Mouse (Mus musculus) stomach, embryonic 14.5 days (tissue): ENCODE measurements around the gene Suds3. TPM values are rescaled to one million over a fixed set of nuclear protein-coding genes. Genes with fewer than 3 reads are reported as not detected.

ENCODE experiments used
- ATAC-seq: fragments of 200-750 bp; cut with Nextera tagmentation; 2 replicates; pipeline ENCODE4 v1.8.0; 2017; ENCODE audit warnings: low read depth, moderate TSS enrichment; ENCODE audit not compliant: insufficient number of reproducible peaks, insufficient read depth, low FRiP score
- H3K27ac ChIP-seq: fragments of 300-500 bp; sonication (generic); 2 replicates; pipeline ENCODE4 v1.5.1; 2014; ENCODE audit warnings: mild to moderate bottlenecking, low read length, moderate library complexity, mixed read lengths
- H3K27me3 ChIP-seq: fragments of 300-500 bp; sonication (generic); 2 replicates; pipeline ENCODE4 v1.6.1; 2014; ENCODE audit warnings: low read length, control low read depth, mixed read lengths; ENCODE audit not compliant: control insufficient read depth, insufficient read depth
- H3K36me3 ChIP-seq: fragments of 300-500 bp; sonication (generic); 2 replicates; pipeline ENCODE4 v1.6.1; 2014; ENCODE audit warnings: mild to moderate bottlenecking, control low read depth, low read length, moderate library complexity, mixed read lengths; ENCODE audit not compliant: control insufficient read depth, insufficient read depth
- H3K4me1 ChIP-seq: fragments of 300-500 bp; sonication (generic); 2 replicates; pipeline ENCODE4 v1.6.1; 2014; ENCODE audit warnings: low read length, control low read depth, mixed read lengths; ENCODE audit not compliant: control insufficient read depth, insufficient read depth
- H3K4me2 ChIP-seq: fragments of 300-500 bp; sonication (generic); replicated peaks from 2 replicates; pipeline ENCODE4 v1.6.1; 2014; ENCODE audit warnings: low read depth, low read length, control low read depth
- H3K4me3 ChIP-seq: fragments of 300-500 bp; sonication (generic); 2 replicates; pipeline ENCODE4 v1.5.1; 2014; ENCODE audit warnings: low read depth, low read length, control low read depth
- H3K9ac ChIP-seq: fragments of 300-500 bp; sonication (generic); replicated peaks from 2 replicates; pipeline ENCODE4 v1.6.1; 2014; ENCODE audit warnings: low read depth, mild to moderate bottlenecking, control low read depth, low read length, moderate library complexity, mixed read lengths
- H3K9me3 ChIP-seq: fragments of 300-500 bp; sonication (generic); 2 replicates; pipeline ENCODE4 v1.6.1; 2016; ENCODE audit warnings: low read depth, low read length, control low read depth; ENCODE audit not compliant: control insufficient read depth
- WGBS: fragments of 180-500 bp; shearing (Covaris S2); extraction: QIAGEN DNeasy Blood & Tissue Kit; methylation state at CpG from one replicate; pipeline ENCODE4 v1.1.7; 2014; 5-methylcytosine and 5-hydroxymethylcytosine counted together
- polyA plus RNA-seq: library from polyadenylated mRNA; unstranded; fragments of >200 nt; fragmentation: Nextera tagmentation; extraction: Ambion mirVana; gene quantifications from 2 replicates; pipeline ENCODE4 v1.2.1, GENCODE M21; 2014

Gene Suds3
- polyA plus RNA-seq, 1 experiment from 2014 or later: 41.0 TPM

- ATAC-seq: no peak
- no peaks in the 10 kb centered on the region for H3K9me3 ChIP-seq
- no peak overlapping the region for H3K9ac ChIP-seq
Observed at GRCm38 (mm10) chr5:117139822-117140221, 23.9 kb upstream of the Suds3 start.

GRCm38 (mm10) chr5:117138295-117138988 lies 22.5 kb upstream of the Suds3 start:
- ATAC-seq: peak; percentile 72
- WGBS: 67% methylated on average over 11 of the region's 11 CpGs
- H3K27ac ChIP-seq: no peak overlapping the region

More at GRCm38 (mm10) chr5:117139822-117140221, 23.9 kb upstream of the Suds3 start:
- H3K4me3 ChIP-seq: no peak overlapping the region
- peaks cover 15% of the 10 kb centered on the region for H3K4me1 ChIP-seq
- no peak overlapping the region for H3K4me2 ChIP-seq
- no peaks in the 10 kb centered on the region for H3K27me3 ChIP-seq
- H3K36me3 ChIP-seq: no peaks in the 10 kb centered on the region
- 75% methylated on average over 8 of the region's 8 CpGs for WGBS
- H3K27ac ChIP-seq: no peak overlapping the region

DNA sequence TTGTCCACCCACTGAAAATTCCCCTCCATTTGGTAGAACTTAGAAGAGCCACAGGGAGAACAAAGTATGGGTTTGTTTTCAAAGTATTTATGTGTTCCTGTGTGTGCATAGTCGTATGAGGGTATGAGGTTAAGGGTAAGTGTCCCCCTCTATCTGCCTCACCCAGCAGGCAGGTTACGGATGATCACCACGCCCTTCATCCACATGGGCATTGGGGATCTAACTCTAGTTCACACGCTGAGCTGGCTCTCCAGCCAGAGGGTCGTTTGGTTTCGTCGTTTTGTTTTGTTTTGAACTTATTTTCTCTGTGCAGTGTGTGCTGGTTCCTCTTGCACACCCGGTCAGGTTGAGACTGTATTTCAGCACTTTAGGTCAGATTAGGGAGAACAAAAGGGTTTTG lies 21.7 kb upstream of the Suds3 start:
- Histone ChIP-seq H3K4me3 (no peak overlapping the region), H3K4me2 (no peak overlapping the region), H3K4me1 (peaks cover 25% of the 10 kb centered on the region), H3K9me3 (no peaks in the 10 kb centered on the region), H3K36me3 (no peaks in the 10 kb centered on the region), H3K9ac (no peak overlapping the region), H3K27me3 (no peaks in the 10 kb centered on the region), H3K27ac (no peak overlapping the region)
- ATAC-seq: no peak
- WGBS: 64% methylated on average over 8 of the region's 8 CpGs

More at GRCm38 (mm10) chr5:117138295-117138988, 22.5 kb upstream of the Suds3 start:
- H3K36me3 ChIP-seq: no peaks in the 10 kb centered on the region
- no peak overlapping the region for H3K4me2 ChIP-seq
- no peaks in the 10 kb centered on the region for H3K9me3 ChIP-seq
- H3K27me3 ChIP-seq: no peaks in the 10 kb centered on the region
- H3K4me1 ChIP-seq: peaks cover 25% of the 10 kb centered on the region
- no peak overlapping the region for H3K9ac ChIP-seq
- H3K4me3 ChIP-seq: no peak overlapping the region

GRCm38 (mm10) chr5:117137011-117137410 lies 21.1 kb upstream of the Suds3 start:
- H3K4me2 ChIP-seq: no peak overlapping the region
- 36% methylated on average over 10 of the region's 10 CpGs for WGBS
- peaks cover 25% of the 10 kb centered on the region for H3K4me1 ChIP-seq
- no peak overlapping the region for H3K4me3 ChIP-seq
- H3K36me3 ChIP-seq: no peaks in the 10 kb centered on the region
- no peaks in the 10 kb centered on the region for H3K27me3 ChIP-seq
- H3K27ac ChIP-seq: no peak overlapping the region
- no peak for ATAC-seq
- no peak overlapping the region for H3K9ac ChIP-seq
- H3K9me3 ChIP-seq: no peaks in the 10 kb centered on the region

- 66% methylated on average over 5 of the region's 5 CpGs for whole genome bisulfite sequencing
- ATAC-seq: no peak
Observed at GRCm38 (mm10) chr5:117136570-117136969, 20.7 kb upstream of the Suds3 start.

DNA sequence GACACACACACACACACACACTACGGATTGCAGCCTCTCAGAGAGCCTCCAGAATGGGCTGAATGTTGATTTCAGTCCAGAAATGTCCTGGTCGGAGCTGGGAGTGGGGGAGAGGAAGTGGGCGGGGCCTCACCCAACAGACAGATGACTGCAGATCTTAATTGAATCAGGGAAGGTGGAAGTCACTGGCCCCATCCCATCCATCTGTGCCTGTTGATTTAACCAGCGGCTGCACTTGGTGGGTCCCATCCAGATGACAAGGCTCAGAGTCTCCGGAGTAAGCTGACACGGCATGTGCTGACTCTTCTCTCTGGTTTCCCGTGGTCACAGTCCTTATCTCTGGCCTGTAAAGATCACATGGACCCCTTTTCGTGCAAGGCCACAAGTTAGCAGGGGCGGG lies 20.0 kb upstream of the Suds3 start:
- no peaks in the 10 kb centered on the region for H3K9me3 ChIP-seq
- H3K36me3 ChIP-seq: no peaks in the 10 kb centered on the region
- no peak overlapping the region for H3K9ac ChIP-seq
- H3K4me3 ChIP-seq: no peak overlapping the region
- WGBS: 11% methylated on average over 9 of the region's 9 CpGs
- H3K27me3 ChIP-seq: no peaks in the 10 kb centered on the region
- ATAC-seq: peak; percentile 31; the same call in 1 of the 2 replicates
- peak overlapping the region; percentile 29; the same call in 1 of the 2 replicates for H3K27ac ChIP-seq
- peaks cover 25% of the 10 kb centered on the region for H3K4me1 ChIP-seq
- H3K4me2 ChIP-seq: peak overlapping the region; percentile 32

More at GRCm38 (mm10) chr5:117136570-117136969, 20.7 kb upstream of the Suds3 start:
- H3K9ac ChIP-seq: no peak overlapping the region
- peaks cover 25% of the 10 kb centered on the region for H3K4me1 ChIP-seq
- no peaks in the 10 kb centered on the region for H3K36me3 ChIP-seq
- no peaks in the 10 kb centered on the region for H3K9me3 ChIP-seq
- H3K27ac ChIP-seq: no peak overlapping the region
- no peak overlapping the region for H3K4me3 ChIP-seq
- no peaks in the 10 kb centered on the region for H3K27me3 ChIP-seq
- H3K4me2 ChIP-seq: no peak overlapping the region

- Histone ChIP-seq H3K4me1 (peaks cover 25% of the 10 kb centered on the region), H3K9ac (no peak overlapping the region), H3K4me3 (no peak overlapping the region), H3K27me3 (no peaks in the 10 kb centered on the region), H3K4me2 (peak overlapping the region; percentile 32), H3K27ac (peak overlapping the region; percentile 29; the same call in 1 of the 2 replicates), H3K36me3 (no peaks in the 10 kb centered on the region), H3K9me3 (no peaks in the 10 kb centered on the region)
- WGBS: 32% methylated on average over 3 of the region's 3 CpGs
- ATAC-seq: no peak
Observed at GRCm38 (mm10) chr5:117134889-117135456, 19.1 kb upstream of the Suds3 start.

GRCm38 (mm10) chr5:117134066-117134888 lies 18.4 kb upstream of the Suds3 start:
- Histone ChIP-seq H3K4me3 (no peak overlapping the region), H3K4me2 (0 out of 2 replicates have a peak overlapping the region, but pooled peaks have one; percentile 5), H3K4me1 (peaks cover 25% of the 10 kb centered on the region), H3K9me3 (no peaks in the 10 kb centered on the region), H3K9ac (no peak overlapping the region), H3K36me3 (no peaks in the 10 kb centered on the region), H3K27ac (peak overlapping the region; percentile 52; the same call in 1 of the 2 replicates), H3K27me3 (no peaks in the 10 kb centered on the region)
- 55% methylated on average over 19 of the region's 19 CpGs for WGBS
- no peak for ATAC-seq
